Mouse (Mus musculus): ENCODE measurements around the gene Sorbs1. TPM values are rescaled to one million over a fixed set of nuclear protein-coding genes. Genes with fewer than 3 reads are reported as not detected.
A peak's percentile ranks its signal among the peaks of the same experiment; 100 is the strongest.

The Sorbs1 gene
- polyA plus RNA-seq, 1 experiment from 2014 or later, result 72.1 TPM

DNA sequence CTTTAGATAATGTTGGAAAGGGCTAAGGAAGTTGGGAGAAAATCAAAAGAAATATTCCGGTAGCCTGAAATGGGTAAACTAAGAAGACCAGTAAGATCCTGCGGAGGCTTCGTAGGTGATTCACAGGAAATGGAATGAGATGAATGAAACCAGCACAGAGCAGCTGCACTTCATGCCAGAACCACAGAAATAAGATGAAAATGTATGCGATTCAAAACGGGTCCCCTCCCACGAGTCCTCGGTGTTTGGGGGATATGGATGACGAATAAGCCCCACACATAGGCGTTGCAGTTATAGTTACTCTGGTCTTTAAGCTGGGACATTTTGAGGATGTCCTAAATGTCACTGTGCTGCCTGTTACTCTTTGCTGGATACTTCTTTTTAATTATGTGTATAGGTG lies 67.1 kb downstream of the Sorbs1 start:
- 93% methylated on average over 9 of the region's 9 CpGs for WGBS
- H3K4me1 ChIP-seq (replicated peaks), result no peaks in the 10 kb centered on the region
- H3K27ac ChIP-seq, result no peak overlapping the region
- H3K27me3 ChIP-seq (replicated peaks), result no peaks in the 10 kb centered on the region
- no peak overlapping the region for H3K4me3 ChIP-seq (replicated peaks)
- H3K36me3 ChIP-seq, result no peaks in the 10 kb centered on the region
- no peak for ATAC-seq
- H3K4me2 ChIP-seq (replicated peaks), result no peak overlapping the region
- H3K9me3 ChIP-seq, result no peaks in the 10 kb centered on the region
- H3K9ac ChIP-seq, result no peak overlapping the region

DNA sequence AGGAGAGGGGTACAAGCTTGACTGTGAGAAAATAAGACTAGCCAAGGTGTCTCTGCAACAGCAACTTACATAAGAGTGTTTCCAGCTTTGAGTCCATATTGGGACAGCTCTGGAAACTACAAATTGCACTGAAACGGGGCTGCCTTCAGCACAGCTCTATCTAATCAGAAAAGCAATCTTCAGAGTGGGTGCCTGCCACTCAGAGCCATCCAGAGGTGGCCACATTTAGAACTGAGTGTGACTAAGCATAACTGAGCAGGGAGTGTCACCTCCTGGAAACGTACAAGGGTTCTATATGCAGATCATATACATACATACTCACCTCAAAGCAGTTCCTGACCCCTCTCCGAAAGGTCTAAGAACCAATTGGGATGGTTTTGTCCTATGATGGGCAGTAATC lies 71.2 kb downstream of the Sorbs1 start:
- no peaks in the 10 kb centered on the region for H3K27me3 ChIP-seq (replicated peaks)
- 62% methylated on average over 3 of the region's 3 CpGs for WGBS
- H3K4me1 ChIP-seq (replicated peaks), result peaks cover 5% of the 10 kb centered on the region; the same call in 1 of the 2 replicates
- 0 out of 2 replicates have a peak, but pooled peaks have one; percentile 39 for ATAC-seq
- no peaks in the 10 kb centered on the region for H3K36me3 ChIP-seq
- H3K4me2 ChIP-seq (replicated peaks), result no peak overlapping the region
- H3K4me3 ChIP-seq (replicated peaks), result no peak overlapping the region
- H3K9ac ChIP-seq, result no peak overlapping the region
- no peak overlapping the region for H3K27ac ChIP-seq
- no peaks in the 10 kb centered on the region for H3K9me3 ChIP-seq

DNA sequence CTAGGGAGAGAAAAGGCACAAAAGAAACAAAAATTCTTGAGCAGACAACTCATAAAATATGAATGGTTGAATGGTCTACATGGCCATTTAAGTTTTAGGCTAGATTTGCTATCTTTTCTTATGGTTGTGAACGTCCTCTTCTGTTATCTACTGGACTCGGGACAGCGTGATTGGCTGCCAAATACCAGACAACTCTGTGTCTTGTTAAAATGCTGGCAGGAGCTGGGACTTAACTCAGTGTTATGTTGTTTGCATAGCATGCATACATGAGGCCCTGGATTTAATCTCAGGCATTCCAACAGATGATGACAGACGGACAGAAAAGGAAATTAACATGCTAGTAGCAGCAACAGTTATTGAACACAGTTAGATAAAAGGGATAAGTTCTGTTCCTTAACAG lies 72.6 kb downstream of the Sorbs1 start:
- Histone ChIP-seq H3K27ac (no peak overlapping the region), H3K4me2 (replicated peaks) (no peak overlapping the region), H3K36me3 (no peaks in the 10 kb centered on the region), H3K9ac (no peak overlapping the region), H3K9me3 (no peaks in the 10 kb centered on the region), H3K4me1 (replicated peaks) (peaks cover 12% of the 10 kb centered on the region; the same call in 1 of the 2 replicates), H3K4me3 (replicated peaks) (no peak overlapping the region), H3K27me3 (replicated peaks) (no peaks in the 10 kb centered on the region)
- ATAC-seq, result no peak
- 45% methylated on average over 4 of the region's 4 CpGs for WGBS

- Histone ChIP-seq H3K9me3 (no peaks in the 10 kb centered on the region), H3K9ac (no peak overlapping the region), H3K4me2 (replicated peaks) (no peak overlapping the region), H3K27ac (no peak overlapping the region), H3K4me1 (replicated peaks) (peaks cover 12% of the 10 kb centered on the region; the same call in 1 of the 2 replicates), H3K4me3 (replicated peaks) (no peak overlapping the region), H3K36me3 (no peaks in the 10 kb centered on the region), H3K27me3 (replicated peaks) (no peaks in the 10 kb centered on the region)
- WGBS, result 93% methylated on average over 10 of the region's 10 CpGs
- ATAC-seq, result no peak
Measured at GRCm38 (mm10) chr19:40438907-40439306, 74.7 kb downstream of the Sorbs1 start.

- Histone ChIP-seq H3K4me3 (replicated peaks) (no peak overlapping the region), H3K9me3 (no peaks in the 10 kb centered on the region), H3K27me3 (replicated peaks) (no peaks in the 10 kb centered on the region), H3K9ac (no peak overlapping the region), H3K4me1 (replicated peaks) (peaks cover 12% of the 10 kb centered on the region; the same call in 1 of the 2 replicates), H3K36me3 (no peaks in the 10 kb centered on the region), H3K27ac (no peak overlapping the region; the same call in 1 of the 2 replicates), H3K4me2 (replicated peaks) (no peak overlapping the region)
- WGBS, result 23% methylated on average over 9 of the region's 9 CpGs
- peak; percentile 68 for ATAC-seq
Measured at GRCm38 (mm10) chr19:40437651-40438068, 75.9 kb downstream of the Sorbs1 start.

- Histone ChIP-seq H3K4me3 (replicated peaks) (no peak overlapping the region), H3K4me1 (replicated peaks) (peaks cover 12% of the 10 kb centered on the region; the same call in 1 of the 2 replicates), H3K9ac (no peak overlapping the region), H3K36me3 (no peaks in the 10 kb centered on the region), H3K27me3 (replicated peaks) (no peaks in the 10 kb centered on the region), H3K9me3 (no peaks in the 10 kb centered on the region), H3K27ac (no peak overlapping the region), H3K4me2 (replicated peaks) (no peak overlapping the region)
- ATAC-seq, result peak; percentile 41; the same call in 1 of the 2 replicates
- 66% methylated on average over 12 of the region's 12 CpGs for WGBS
Measured at GRCm38 (mm10) chr19:40436465-40437200, 76.9 kb downstream of the Sorbs1 start.

DNA sequence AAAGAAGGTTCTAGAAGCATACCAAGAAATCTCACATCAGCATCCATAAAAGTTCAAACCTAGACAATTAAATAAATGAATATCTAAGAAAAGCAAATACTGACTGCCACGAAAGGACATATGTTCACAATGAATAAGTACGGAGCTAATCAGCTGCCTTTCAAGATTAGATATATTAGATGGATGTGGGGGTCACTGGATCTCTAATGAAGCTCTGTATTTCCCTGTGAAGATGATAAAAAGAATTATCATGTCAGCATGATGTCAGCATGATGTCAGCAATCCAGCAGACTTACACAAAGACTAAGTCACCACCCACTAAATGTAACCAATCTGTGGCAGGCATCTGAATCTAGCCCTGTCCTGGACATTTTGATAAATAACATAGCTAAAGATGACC lies 77.8 kb downstream of the Sorbs1 start:
- 84% methylated on average over 2 of the region's 2 CpGs for WGBS
- no peak overlapping the region for H3K9ac ChIP-seq
- H3K27me3 ChIP-seq (replicated peaks), result no peaks in the 10 kb centered on the region
- H3K4me2 ChIP-seq (replicated peaks), result no peak overlapping the region
- ATAC-seq, result no peak
- H3K4me3 ChIP-seq (replicated peaks), result no peak overlapping the region
- H3K9me3 ChIP-seq, result no peaks in the 10 kb centered on the region
- peaks cover 12% of the 10 kb centered on the region; the same call in 1 of the 2 replicates for H3K4me1 ChIP-seq (replicated peaks)
- no peaks in the 10 kb centered on the region for H3K36me3 ChIP-seq
- no peak overlapping the region for H3K27ac ChIP-seq

DNA sequence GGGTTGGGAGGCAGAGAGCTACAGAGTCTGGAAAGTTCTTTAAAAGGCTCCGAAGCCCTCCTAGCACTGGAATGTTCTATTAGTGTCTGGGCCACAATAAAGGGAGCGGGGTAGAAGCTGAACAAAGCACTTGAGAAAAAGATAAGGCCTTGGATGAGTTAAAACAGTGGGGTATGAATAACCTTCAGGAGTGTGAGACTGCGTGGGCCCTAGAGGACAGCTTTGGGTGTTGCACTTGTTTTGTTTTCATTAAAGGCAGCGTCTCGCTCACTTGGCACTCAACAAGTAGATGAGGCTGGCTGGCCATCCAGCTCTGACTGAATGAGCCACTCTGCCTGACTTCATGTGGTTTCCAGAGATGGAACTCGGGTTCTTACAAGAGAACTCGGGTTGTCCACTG lies 78.5 kb downstream of the Sorbs1 start:
- H3K27ac ChIP-seq, result no peak overlapping the region
- no peaks in the 10 kb centered on the region for H3K36me3 ChIP-seq
- H3K9me3 ChIP-seq, result no peaks in the 10 kb centered on the region
- H3K4me3 ChIP-seq (replicated peaks), result no peak overlapping the region
- H3K4me1 ChIP-seq (replicated peaks), result peaks cover 12% of the 10 kb centered on the region; the same call in 1 of the 2 replicates
- H3K27me3 ChIP-seq (replicated peaks), result no peaks in the 10 kb centered on the region
- ATAC-seq, result no peak
- 93% methylated on average over 7 of the region's 7 CpGs for WGBS
- H3K4me2 ChIP-seq (replicated peaks), result no peak overlapping the region
- H3K9ac ChIP-seq, result no peak overlapping the region

DNA sequence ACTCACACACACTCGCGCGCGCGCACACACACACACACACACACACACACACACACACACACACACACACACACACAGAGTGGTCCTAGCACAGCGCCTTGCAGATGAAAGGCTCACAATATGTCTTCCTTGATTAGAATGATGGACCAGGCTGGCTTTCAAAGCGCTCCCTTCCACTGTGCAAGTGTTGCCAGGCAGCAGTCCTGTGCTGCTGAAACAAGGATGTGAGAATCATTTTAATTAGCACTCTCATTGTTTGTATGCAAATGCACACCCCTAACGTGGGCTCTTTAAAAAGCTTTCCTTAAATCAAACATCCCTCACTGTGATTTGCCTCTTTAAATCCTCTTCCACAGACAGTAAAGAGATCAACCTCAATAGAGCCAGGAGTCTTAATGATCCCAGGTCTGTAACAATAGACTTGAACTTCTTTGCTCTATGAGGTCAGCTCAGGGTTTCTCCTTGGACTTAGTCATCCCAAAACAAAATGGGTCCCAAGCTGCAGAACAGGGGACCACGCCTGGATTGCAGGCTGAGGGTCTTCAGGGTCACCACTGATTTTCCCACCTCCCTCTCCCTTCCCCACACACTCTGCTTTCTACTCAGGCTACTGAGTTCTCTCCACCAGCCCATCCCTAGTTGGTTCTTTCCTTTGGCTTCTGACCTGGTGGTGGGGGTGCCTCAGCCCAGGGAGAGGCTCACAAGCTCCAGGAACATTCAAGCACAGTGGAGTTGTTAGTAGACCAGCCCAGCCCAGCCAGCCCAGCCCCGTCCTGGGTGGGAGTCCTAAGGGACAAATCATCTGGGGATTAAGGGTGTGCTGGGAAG lies 79.3 kb downstream of the Sorbs1 start:
- 84% methylated on average over 10 of the region's 10 CpGs for WGBS
- Histone ChIP-seq H3K27ac (no peak overlapping the region), H3K4me1 (replicated peaks) (peaks cover 15% of the 10 kb centered on the region), H3K9ac (no peak overlapping the region), H3K4me3 (replicated peaks) (no peak overlapping the region), H3K36me3 (no peaks in the 10 kb centered on the region), H3K9me3 (no peaks in the 10 kb centered on the region), H3K27me3 (replicated peaks) (no peaks in the 10 kb centered on the region), H3K4me2 (replicated peaks) (no peak overlapping the region)
- no peak for ATAC-seq

DNA sequence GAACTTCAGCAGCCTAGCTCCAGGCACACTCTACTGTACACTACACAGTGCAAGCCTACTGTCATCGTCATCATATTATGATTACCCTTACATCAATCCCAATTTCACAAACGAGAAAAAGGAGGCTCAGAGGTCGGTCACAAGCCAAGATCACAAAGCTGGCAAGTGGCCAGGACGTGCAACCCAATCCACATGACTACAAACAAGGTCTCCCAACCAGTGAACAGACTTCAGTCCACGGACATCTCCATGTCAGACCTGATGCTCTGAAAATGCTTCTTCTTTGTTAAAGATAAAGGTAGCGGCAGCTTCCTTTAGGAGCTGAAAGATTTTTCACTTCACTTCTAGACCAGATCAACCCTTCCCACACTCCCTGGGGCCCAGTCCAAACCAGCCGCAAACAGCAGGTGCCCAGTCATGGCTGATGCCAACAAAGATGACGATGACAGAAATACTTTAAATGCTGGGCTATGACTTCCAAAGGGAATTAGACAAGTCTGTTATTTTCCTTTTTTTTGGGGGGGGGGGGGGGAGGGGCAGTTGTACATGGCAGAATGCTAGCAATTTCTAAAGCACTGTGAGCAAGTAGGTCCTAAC lies 80.2 kb downstream of the Sorbs1 start:
- Histone ChIP-seq H3K36me3 (no peaks in the 10 kb centered on the region), H3K27me3 (replicated peaks) (no peaks in the 10 kb centered on the region), H3K4me2 (replicated peaks) (no peak overlapping the region), H3K9me3 (no peaks in the 10 kb centered on the region), H3K4me3 (replicated peaks) (no peak overlapping the region), H3K4me1 (replicated peaks) (peaks cover 14% of the 10 kb centered on the region), H3K27ac (no peak overlapping the region), H3K9ac (no peak overlapping the region)
- no peak for ATAC-seq
- 83% methylated on average over 8 of the region's 8 CpGs for WGBS

GRCm38 (mm10) chr19:40431969-40432368 lies 81.6 kb downstream of the Sorbs1 start:
- ATAC-seq, result no peak

DNA sequence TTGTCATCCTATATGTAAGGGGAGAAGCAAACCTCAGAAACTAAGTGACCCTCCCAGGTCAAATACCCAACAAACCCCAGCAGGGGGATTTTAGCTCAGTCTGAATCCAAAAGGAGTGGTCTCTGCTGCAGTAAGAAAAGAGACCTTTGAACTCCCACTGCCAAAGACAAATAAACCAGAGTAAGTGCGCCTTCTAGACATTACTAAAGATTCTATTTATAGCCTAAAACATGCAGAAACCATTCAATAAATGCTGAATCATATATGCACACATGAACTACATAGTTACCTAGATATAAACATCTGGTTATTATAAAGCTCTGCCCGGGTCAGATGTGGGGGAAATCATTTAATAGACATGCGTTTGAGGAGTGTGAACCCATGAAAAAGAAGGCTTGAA lies 84.0 kb downstream of the Sorbs1 start:
- H3K27me3 ChIP-seq (replicated peaks), result no peaks in the 10 kb centered on the region
- no peak overlapping the region for H3K4me2 ChIP-seq (replicated peaks)
- no peak overlapping the region for H3K4me3 ChIP-seq (replicated peaks)
- H3K36me3 ChIP-seq, result no peaks in the 10 kb centered on the region
- no peak overlapping the region for H3K9ac ChIP-seq
- WGBS, result 45% methylated on average over 3 of the region's 3 CpGs
- H3K27ac ChIP-seq, result no peak overlapping the region
- H3K9me3 ChIP-seq, result no peaks in the 10 kb centered on the region
- ATAC-seq, result peak; percentile 72; the same call in 1 of the 2 replicates
- H3K4me1 ChIP-seq (replicated peaks), result peaks cover 9% of the 10 kb centered on the region; the same call in 1 of the 2 replicates

More at GRCm38 (mm10) chr19:40431969-40432368, 81.6 kb downstream of the Sorbs1 start:
- no peak overlapping the region for H3K4me2 ChIP-seq (replicated peaks)
- no peaks in the 10 kb centered on the region for H3K36me3 ChIP-seq
- H3K9ac ChIP-seq, result no peak overlapping the region
- H3K27me3 ChIP-seq (replicated peaks), result no peaks in the 10 kb centered on the region
- H3K4me1 ChIP-seq (replicated peaks), result peaks cover 8% of the 10 kb centered on the region; the same call in 1 of the 2 replicates
- H3K27ac ChIP-seq, result no peak overlapping the region
- H3K9me3 ChIP-seq, result no peaks in the 10 kb centered on the region
- H3K4me3 ChIP-seq (replicated peaks), result no peak overlapping the region
- WGBS, result 74% methylated on average over 4 of the region's 4 CpGs
